Mouse (Mus musculus) right cerebral cortex, postnatal 36 days (tissue): ENCODE measurements around the gene Nek3.

Experiments used
- DNase-seq, 2 experiments: peaks; one replicate each; pipeline ENCODE4 v3.0.0; 2022; ENCODE audit warnings: low spot score in 2 of 2, mixed read lengths in 1 of 2

Gene Nek3

DNA sequence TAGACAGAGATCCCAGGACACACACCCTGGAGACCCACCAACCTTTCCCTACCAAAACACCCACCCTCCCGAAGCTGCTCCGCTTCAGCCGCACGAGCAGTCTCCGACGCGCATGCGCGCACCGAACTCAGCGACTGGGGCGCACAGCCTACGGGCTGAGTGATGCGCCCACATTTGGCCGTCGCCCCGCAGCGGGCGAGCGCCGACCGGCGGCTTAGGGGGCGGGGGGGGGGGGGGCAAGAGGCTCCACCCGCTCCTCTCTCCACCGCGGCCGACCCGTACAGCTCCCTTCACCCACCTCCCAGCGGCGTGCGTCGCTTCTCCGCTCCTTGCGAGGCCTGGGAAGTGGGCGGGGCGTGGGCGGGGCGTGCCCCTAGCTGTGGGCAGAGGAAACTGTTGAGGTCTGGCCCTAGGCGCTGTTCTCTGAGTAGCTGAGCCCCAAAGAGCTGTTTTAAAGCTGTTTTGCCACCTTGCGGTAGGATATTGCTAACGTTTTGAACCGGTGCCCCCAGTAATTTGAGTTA is at the start of gene Nek3:
Nek3 (minus strand) TSS at position 356 of the 524 bp plus-strand sequence.
- DNase-seq: peak; percentile 64 to 65

DNA sequence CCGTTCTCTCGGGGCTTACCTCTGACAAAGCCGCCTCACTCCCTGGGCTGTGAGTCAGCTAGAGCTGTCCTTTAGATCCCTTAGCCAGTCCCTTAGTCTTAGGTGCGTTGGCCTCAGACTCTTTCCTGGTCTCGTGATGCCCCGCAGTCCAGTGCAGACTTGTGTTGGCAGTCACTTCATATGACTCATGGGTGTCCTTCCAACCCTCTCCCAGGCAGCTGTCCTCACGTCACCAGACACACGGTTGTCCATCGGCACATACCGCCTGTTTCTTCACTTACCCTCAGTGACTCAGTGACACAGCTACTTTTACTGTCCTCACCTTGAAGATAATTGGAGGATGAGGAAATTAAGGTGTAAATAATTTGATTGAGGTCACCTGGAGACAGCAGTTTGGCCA is 48.6 kb upstream of the Nek3 start:
- DNase-seq: no peak

DNA sequence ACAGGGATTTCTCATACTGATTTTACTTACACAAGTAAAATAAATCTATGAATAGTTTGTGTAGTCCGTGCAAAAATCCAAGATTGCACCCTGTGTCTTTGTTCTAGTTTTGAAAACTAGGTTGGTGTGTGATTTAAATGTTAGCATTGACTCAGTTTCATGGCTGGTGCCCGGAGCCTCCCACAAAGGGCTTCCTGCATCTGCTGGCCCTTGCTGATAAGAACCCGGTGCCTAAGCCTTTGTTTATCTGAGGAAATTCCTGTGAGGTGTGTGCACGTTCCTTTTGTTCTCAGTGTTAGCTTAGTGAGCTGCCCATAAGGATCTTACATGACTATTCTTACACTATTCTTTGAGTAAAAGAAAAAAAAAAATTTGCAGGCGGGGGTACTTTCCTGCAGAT is 42.8 kb upstream of the Nek3 start:
- no peak for DNase-seq

DNA sequence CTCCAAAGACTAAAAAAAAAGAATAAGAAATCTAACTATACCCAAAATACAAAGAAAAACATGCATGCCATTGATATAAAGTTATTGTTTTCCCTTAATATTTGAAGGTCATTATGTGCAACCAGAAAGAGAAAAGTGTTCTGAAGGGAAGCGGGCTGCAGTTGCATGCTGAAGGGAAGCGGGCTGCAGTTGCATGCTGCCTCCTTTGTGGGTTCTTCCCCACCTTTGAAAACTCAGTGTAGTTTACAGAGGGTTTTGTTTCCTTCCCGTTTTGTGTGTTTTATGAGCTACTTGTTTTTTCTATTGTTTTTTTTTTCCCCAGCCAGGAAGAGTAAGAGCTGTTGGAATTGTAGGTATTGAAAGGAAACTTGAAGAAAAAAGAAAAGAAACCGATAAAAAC is 41.3 kb upstream of the Nek3 start:
- DNase-seq: no peak

DNA sequence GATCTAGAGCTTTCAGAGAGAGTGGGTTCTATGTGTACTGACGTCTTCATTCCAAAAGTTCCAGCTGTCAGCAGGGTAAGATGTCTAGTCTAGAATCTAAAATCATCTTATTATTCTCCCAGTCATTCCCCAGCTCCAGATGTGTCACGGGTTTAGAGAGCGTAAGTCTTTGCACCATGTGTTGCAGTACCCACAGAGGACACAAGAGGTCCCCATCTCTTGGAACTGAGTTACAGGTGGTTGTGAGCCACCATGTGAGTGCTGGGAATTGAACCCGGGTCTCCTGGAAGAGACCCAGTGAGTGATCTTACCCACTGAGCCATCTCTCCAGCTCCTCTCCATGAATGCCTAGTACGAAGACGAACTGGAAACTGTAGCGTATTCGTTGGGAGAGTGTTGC is 33.2 kb upstream of the Nek3 start:
- no peak for DNase-seq

DNA sequence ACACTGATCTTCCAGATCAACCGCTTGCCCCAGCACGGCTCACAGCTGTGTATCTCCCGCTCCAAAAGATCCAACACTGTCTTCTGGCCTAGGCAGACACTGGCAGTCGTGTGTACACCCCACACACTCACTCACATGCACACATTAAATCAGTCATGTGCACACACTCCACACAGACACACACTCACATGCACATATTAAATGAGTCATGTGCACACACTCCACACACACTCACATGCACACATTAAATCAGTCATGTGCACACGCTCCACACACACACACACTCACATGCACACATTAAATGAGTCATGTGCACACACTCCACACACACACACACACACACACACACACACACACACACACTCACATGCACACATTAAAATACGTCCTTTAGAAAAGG is 31.7 kb upstream of the Nek3 start:
- no peak for DNase-seq

DNA sequence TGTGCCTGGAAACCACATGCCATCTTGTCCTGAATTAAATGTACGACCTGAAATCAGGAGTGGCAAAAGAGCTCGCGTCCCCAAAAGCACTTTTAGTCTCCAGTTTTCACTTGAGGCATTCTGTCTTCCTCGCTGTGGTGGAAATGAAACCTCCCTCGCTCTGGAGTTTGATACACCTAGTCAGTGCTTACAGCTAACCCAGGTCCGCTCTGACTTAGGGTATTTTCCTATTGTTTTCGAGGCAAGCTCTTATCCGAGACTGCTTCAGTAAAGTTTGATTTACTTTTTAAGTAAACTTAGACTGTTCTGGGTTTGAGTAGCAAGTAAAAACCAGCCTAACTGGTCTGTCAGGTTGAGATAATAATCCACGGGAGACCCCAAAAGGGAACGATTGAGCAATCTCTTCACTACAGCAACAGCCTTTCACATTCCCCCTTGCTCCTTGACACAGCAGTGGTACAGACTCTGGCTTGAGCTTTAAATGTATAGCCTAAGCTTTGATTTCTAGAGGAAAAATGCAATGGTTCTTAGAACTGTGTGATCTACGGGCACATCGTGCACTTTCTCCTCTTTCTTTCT is 27.3 kb upstream of the Nek3 start:
- DNase-seq: no peak

DNA sequence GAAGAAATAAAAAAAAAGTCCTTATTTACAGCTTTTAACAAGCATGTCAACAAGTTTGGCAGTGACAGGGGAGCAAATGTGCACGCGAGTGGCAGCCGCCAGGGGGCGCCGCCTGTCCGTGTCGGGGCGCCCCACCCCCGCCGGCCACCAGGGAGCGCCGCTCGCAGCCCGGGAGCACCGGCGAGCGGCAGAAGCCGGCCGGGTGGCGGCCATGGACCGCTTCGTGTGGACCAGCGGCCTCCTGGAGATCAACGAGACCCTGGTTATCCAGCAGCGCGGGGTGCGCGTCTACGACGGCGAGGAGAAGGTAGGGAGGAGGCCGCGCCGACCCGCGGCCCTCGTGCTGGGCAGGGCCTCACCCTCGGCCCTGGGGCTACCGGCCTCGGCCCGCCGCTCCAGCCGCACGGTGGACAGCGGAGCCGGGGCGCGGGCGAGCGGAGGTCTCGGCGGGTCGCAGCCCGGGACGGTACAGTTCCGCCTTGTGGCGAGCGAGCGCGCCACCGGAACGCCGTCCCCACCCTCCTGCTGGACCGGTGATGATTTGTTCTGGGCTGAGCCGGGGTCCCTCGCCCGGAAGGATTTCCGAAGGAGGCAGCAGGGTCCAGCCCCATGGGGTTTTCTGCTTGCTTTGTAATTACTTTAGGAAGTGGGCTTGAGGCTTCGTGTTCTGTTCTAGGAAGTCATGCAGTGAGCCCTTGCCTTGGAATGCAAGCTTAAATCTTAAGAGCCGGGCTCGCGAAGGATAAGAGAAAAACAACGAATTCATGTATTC is 26.6 kb upstream of the Nek3 start, which contains the start of gene Vps36:
Vps36 (plus strand) TSS at position 150 of the 772 bp plus-strand sequence.
- peak; percentile 64 to 78 for DNase-seq

DNA sequence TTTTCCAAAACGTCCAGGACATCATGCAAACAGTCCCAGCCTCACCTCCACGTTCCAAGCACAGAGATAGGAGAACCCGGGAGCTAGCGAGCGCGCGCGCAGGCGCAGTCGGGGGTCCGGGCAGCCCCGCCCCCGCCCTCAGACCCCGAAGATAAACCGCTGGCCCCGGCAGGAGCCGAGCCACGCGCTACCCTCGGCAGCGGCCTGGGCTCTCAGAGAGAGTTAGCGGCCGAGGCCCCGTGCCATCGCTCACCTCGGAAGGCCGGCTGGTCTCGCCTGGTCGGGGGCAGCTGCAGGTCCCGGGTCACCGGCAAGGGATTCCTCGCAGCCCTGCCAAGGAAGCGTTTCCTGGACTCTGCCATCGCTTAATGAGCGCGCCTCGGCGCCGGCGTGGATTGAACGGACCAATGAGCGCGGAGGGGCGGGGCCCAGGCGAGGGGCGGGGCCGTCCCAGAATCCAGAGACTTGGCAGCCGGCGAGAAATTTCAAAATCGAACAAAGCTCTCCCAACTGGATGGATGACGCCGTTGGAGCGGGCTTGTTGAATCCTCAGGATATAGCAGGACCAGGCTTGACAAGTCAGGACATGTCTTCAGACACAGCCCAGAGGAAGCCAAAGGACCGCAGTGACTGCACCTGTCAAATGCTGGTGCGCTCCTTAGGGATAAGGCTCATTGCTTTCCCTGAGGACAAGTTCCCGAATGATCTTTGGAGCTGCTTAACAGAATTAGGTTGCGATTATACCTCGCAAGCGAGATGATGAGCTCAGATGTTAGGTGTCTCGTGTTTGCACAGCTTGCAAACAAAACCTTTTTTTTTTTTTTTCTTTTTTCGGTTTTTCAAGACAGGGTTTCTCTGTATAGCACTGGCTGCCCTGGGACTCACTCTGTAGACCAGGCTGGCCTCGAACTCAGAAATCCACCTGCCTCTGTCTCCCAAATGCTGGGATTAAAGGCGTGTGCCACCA is 19.5 kb upstream of the Nek3 start, which contains the start of gene Ckap2:
Ckap2 (minus strand) TSS at position 389 of the 967 bp plus-strand sequence.
- DNase-seq: peak; percentile 77 to 78

DNA sequence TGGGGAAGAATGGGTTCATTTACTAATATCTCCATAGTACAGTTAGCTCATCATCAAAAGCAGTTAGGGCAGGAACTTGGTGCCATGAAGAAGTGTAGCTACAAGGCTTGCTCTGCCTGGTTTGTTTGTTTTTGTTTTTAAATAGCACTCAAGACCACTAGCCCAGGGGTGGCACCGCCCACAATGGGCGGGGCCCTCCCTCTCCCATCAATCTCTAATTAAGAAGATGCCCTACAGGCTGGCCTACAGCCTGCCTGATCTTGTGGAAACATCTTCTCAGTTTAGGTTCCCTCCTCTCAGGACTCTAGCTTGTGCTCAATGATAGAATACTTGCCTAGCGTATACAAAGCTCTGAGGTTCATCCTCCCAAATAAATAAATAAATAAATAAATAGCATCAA is 18.6 kb upstream of the Nek3 start:
- DNase-seq: no peak

DNA sequence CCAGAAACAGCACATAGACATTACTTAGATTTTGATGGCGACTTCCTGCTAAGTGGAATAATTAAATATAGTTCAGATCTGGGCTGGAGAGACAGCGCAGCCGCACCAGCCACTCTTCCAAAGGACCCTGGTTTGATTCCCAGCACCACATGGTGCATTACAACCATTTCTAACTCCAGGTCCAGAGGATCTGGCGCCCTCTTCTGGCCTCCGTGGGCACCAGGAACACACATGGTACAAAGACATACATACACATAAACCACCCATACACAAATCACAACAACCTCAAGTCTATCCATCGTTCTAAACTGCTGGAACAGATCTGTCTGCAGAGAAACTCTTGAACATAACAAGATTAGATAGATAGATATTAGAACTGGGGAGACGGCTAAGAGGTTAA is 9.7 kb upstream of the Nek3 start:
- DNase-seq: no peak

DNA sequence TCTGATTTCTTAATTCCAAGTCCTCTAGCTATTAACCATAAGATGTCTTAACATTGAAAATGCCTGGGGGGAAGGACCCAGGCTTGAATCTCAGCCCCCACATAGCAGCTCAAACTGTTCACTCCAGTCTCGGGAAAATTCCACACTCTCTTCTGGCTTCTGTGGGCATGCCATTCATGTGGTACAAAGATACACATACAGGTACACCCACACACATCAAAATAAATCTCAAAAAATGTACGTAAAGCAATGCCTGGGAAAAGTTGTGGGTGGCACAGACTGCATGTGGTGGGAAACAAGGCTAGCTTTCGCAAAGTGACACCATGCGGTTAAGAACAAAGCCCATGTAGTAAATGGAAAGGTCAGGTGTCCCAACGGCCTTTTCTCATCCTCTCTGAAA is 2.9 kb upstream of the Nek3 start:
- peak in 1 of 2 experiments; percentile 45 for DNase-seq

DNA sequence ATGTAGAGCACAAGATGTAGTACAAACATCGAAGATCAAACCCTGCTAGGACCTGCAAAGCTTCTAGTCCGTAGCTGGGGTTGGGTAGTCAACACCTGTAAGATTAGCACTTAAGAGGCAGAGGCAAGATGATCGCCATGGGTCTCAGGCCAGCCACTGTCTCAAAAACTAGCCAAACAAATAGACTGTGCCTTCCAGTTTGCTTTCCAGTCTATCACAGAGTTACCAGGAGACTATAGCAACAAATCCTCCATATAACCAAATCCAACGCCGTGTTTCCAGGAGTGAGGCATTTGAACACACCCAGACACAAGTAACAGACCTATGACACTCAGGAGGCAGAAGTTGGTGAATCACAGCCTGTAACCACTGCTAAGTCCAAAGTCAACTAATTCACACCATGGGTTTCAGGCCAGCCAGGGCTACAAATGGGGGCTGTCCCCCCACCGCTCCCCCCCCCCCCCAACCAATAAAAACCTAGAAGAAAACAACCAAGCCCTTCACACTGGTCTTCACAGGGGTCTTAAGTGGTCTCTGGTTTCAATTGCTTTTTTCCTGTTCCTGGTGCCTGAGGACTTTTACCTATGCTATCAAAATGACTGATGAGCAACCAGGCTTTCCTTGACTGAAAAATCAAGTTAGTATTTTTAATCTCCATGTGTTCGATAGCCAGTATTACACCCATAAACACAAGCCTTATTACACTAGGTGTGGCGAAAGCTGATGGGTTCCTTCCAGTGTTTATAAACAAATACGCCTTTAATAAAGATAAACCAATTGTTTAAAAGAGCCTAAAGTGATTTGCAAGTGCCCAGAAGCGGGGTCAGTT is 770 bp downstream of the Nek3 start:
- DNase-seq: no peak

DNA sequence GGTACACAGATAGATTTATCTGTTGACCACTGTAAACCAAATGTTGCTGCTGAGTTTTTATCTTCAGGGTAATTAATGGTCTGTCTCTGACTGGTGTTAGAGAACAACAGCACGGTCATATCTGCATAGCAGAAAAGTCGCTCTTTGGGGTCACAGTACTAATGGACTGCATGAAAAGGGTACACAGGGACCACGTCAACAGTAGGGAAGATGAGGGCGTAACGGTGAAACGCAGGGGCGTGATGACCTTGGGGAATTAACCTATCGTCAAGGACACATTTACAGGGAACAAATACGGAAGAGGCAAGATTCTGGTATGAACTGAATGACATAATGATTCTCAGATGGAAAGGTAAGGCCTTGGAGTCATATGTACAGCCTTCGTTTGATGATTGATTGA is 1.8 kb downstream of the Nek3 start:
- DNase-seq: no peak

DNA sequence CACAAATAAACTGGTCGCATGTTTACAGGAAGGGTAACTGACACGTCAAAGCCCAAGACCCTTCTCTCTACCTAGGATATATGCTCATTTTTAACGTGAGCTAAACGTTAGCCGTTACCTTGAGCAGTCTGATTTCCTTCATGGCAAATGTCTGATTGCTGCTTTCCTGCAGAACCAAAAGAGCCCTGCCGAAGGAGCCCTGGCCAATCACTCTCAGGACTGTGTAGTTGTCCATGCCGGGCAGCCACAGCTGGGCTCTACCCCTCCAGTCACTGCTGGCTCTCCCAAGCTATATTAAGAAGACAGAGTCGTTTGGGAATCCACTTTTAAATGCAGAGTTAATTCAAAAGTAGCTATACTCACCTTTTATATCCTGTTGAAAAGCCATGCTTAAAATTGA is 4.0 kb downstream of the Nek3 start:
- DNase-seq: no peak

DNA sequence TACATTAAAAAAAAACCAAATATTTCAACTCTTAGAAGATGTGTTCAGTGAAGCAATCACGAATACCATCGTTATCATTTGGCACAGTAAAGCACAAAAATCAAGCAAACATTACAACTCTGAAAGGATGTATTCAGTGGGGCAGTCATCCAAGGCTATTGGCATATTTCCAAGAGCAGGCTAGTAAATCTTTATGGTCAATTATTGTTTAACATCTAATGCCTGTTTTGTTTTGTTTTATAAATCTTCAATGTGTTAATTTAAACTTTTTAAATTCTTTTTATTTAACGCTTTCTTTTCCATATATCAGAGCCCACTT is 15.9 kb downstream of the Nek3 start:
- DNase-seq: no peak

DNA sequence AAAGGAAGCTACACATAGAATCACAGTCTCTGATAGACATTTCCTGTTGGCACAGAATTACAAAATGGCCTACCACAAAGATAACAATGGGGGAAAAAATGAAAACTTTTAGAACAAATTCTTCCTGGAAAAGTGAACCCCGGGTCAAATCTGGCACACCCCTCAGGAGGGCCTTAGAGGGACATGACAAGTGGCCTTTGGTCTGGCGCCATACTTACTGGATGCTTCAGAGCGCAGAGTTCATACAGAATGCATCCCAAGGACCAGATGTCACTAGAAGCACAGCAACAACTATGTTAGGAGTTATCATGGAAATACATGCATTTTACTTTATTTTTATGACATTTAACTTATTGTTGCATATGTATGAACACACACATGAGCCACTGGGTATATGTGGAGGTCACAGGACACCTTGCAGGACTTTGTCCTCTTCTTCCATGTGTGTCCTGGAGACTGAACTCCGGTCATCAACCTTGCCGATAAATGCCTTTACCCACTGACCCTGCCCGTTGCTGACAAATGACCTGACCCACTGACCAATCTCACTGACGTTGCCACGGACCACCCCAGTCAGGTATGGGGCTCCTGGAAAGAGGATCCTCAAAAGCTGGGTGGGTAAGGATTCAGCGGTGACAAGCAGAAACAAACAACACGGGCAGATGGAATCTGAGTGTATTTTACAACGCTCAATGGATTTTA is 16.4 kb downstream of the Nek3 start:
- DNase-seq: no peak

DNA sequence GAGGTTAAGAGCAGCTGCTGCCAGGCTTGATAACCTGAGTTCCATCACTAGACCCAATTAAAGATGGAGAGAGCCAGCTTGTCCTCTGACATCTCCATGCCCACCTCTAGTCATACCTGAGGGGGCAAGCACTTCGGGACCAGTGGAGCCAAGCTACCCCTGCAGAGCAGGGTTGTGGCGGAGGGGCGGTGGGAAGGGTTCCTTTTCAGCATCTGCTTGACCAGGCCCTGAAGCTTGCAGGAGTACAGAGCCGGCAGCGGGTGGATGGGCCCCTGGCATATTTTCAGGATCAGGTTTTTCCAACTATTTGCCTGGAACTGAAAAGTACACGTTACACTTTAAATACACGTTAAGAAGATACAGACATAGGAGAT is 17.9 kb downstream of the Nek3 start:
- no peak for DNase-seq

DNA sequence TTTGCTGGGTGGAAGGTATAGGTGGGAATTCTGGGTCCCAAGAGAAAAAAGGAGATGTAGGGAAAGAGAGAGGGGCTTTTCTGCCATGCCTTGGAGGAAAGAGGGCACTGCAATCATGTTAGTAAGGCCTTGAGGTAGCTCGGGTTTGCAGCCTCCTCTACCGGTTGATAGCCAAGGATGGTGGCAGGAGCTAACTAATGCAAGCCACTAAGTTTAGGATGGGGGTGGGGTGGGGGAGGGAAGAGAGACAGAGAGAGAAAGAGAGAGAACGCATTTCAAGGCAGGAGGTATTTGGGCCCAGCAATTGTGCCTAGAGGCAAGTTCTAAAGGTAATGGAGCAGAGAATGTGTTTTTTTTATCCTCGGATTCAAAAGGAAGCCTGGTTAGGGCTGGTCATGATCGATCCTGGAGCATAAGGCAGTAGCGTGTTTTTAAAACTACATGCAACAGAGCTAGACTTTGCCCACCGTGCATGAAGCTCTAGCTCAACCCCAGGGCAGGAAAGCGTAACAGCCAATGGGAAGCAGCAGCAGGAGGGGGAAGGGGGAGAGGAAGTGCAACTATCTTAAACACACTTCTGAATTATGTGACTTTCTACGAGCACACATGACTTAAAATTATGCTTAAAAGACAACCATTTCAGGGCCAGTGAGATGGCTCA is 18.4 kb downstream of the Nek3 start:
- no peak for DNase-seq

DNA sequence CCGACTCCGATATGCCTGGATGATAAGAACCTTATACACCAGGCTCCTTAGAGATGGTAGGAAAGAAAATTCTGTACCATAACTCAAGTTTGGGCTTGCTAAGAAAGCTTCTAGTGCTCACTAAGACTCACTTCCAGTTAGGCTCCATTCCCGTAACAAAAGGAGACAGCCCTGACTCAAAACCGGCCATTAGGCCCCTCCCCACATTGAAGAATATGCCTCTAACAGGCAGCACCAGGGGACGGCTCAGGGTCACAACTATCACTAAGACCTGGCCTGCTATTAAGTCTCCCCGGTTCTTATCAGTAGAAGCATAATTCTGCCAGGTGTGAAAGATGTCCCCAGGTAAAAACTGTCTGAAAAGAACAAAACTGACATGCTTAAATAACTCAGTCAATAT is 20.4 kb downstream of the Nek3 start:
- DNase-seq: no peak
